Mouse (Mus musculus) hindbrain, embryonic 15.5 days (tissue): ENCODE data around the gene Pspc1. TPM values are rescaled to one million over a fixed set of nuclear protein-coding genes. Genes with fewer than 3 reads are reported as not detected.
A peak's percentile ranks its signal among the peaks of the same experiment; 100 is the strongest.
"Not testable (repeated sequence)": the region's sequence is repeated elsewhere in the genome, so short reads cannot be mapped to it uniquely, and the experiment has no call there.

Experiments
- ATAC-seq: fragments of 200-750 bp; cut with Nextera tagmentation; 2 replicates; pipeline ENCODE4 v1.8.0; 2017; ENCODE audit warnings: low read depth, moderate number of reproducible peaks, moderate TSS enrichment; ENCODE audit not compliant: low FRiP score
- H3K27ac ChIP-seq: fragments of 300-500 bp; sonication (generic); replicated peaks from 2 replicates; pipeline ENCODE4 v1.5.1; 2015; ENCODE audit warnings: mild to moderate bottlenecking, inconsistent platforms
- H3K27me3 ChIP-seq: fragments of 300-500 bp; sonication (generic); 2 replicates; pipeline ENCODE4 v1.6.1; 2015; ENCODE audit warnings: control low read depth, inconsistent platforms
- H3K36me3 ChIP-seq: fragments of 300-500 bp; sonication (generic); 2 replicates; pipeline ENCODE4 v1.6.1; 2015; ENCODE audit warnings: control low read depth, inconsistent platforms
- H3K4me1 ChIP-seq: fragments of 300-500 bp; sonication (generic); replicated peaks from 2 replicates; pipeline ENCODE4 v1.6.1; 2015; ENCODE audit warnings: control low read depth, inconsistent platforms
- H3K4me2 ChIP-seq: fragments of 300-500 bp; sonication (generic); 2 replicates; pipeline ENCODE4 v1.6.1; 2015; ENCODE audit warnings: moderate library complexity, mild to moderate bottlenecking, inconsistent platforms
- H3K4me3 ChIP-seq: fragments of 300-500 bp; sonication (generic); 2 replicates; pipeline ENCODE4 v1.5.1; 2015; ENCODE audit warnings: mild to moderate bottlenecking, inconsistent platforms
- H3K9ac ChIP-seq: fragments of 300-500 bp; sonication (generic); 2 replicates; pipeline ENCODE4 v1.6.1; 2015; ENCODE audit warnings: inconsistent platforms
- H3K9me3 ChIP-seq: fragments of 300-500 bp; sonication (generic); 2 replicates; pipeline ENCODE4 v1.6.1; 2016; ENCODE audit warnings: control low read depth, inconsistent platforms
- WGBS: fragments of 180-500 bp; shearing (Covaris S2); methylation state at CpG from one replicate; pipeline ENCODE4 v1.1.7; 2015; 5-methylcytosine and 5-hydroxymethylcytosine counted together
- polyA plus RNA-seq: library from polyadenylated mRNA; unstranded; fragments of >200 nt; fragmentation: Nextera tagmentation; extraction: Ambion mirVana; gene quantifications from 2 replicates; pipeline ENCODE4 v1.2.1, GENCODE M21; 2015

Pspc1 gene
- polyA plus RNA-seq, 1 experiment from 2014 or later: 35.3 TPM

DNA sequence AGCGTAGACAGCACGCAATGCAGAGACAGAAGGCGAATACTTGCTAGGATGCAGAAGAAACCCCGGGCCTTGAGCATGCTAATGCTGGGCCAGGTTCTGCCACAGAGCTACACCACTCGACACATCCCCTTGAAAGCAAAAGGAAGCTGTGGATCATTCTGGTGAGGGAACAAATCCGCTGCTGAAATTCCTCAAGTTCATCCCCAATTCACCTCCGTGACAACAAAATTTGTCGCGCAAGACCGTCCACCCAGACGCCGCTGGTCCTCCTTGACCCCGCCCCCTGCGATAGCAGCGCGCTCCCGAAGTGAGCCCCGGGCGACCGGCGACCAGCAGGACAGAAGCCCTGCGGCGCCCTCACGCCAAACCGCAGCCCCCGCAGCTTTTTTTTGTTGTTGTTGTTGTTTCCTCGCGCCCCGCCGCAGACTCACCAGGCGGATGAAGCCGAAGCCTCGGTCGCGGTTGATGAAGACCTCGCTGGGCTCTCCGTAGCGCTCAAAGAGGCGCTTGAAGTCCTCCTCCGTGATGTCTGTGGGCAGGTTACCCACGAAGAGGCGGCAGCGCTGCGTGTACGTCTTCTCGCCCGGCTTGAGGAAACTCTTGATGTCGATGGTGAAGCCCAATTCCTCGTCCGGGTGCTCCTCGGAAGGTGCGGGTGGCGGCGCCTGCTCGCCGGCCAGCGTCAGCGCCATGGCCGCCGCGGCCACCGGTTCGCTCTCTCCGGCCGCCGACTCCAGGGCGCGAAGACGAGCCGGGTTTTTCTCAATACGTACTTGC, 568 bp downstream of the Pspc1 start:
- no peaks in the 10 kb centered on the region for H3K27me3 ChIP-seq
- ATAC-seq: peak; percentile 9
- under 1% methylated on average over 71 of the region's 71 CpGs for WGBS
- peak overlapping the region; percentile 64 for H3K4me2 ChIP-seq
- peak overlapping the region; percentile 96 for H3K27ac ChIP-seq
- H3K9ac ChIP-seq: peak overlapping the region; percentile 87
- no peaks in the 10 kb centered on the region for H3K36me3 ChIP-seq
- H3K4me3 ChIP-seq: peak overlapping the region; percentile 77
- H3K9me3 ChIP-seq: no peaks in the 10 kb centered on the region
- peaks cover 39% of the 10 kb centered on the region for H3K4me1 ChIP-seq

GRCm38 (mm10) chr14:56776571-56777238, 1.4 kb downstream of the Pspc1 start:
- WGBS: 23% methylated on average over 11 of the region's 11 CpGs
- Histone ChIP-seq H3K27me3 (no peaks in the 10 kb centered on the region), H3K4me1 (peaks cover 39% of the 10 kb centered on the region), H3K9ac (peak overlapping the region; percentile 87), H3K36me3 (peaks cover 6% of the 10 kb centered on the region), H3K27ac (peak overlapping the region; percentile 96), H3K4me3 (peak overlapping the region; percentile 77), H3K4me2 (peak overlapping the region; percentile 64), H3K9me3 (no peaks in the 10 kb centered on the region)
- no peak for ATAC-seq

GRCm38 (mm10) chr14:56775416-56775815, 2.7 kb downstream of the Pspc1 start:
- H3K4me2 ChIP-seq: peak overlapping the region; percentile 64
- H3K36me3 ChIP-seq: peaks cover 16% of the 10 kb centered on the region
- H3K4me3 ChIP-seq: peak overlapping the region; percentile 24
- no peak for ATAC-seq
- no peak overlapping the region for H3K9ac ChIP-seq
- no peak overlapping the region for H3K27ac ChIP-seq
- WGBS: 78% methylated on average over 4 of the region's 4 CpGs
- H3K9me3 ChIP-seq: no peaks in the 10 kb centered on the region
- peaks cover 39% of the 10 kb centered on the region for H3K4me1 ChIP-seq
- H3K27me3 ChIP-seq: no peaks in the 10 kb centered on the region

- H3K27ac ChIP-seq, ATAC-seq, H3K4me2 ChIP-seq, H3K9me3 ChIP-seq, H3K4me3 ChIP-seq, H3K4me1 ChIP-seq, H3K9ac ChIP-seq, H3K27me3 ChIP-seq: not testable (repeated sequence)
- 88% methylated on average over 2 of the region's 2 CpGs for WGBS
- H3K36me3 ChIP-seq: peaks cover 17% of the 10 kb centered on the region
Observed at GRCm38 (mm10) chr14:56766438-56766837, 11.7 kb downstream of the Pspc1 start.

GRCm38 (mm10) chr14:56765117-56765516, 13.0 kb downstream of the Pspc1 start:
- not testable (repeated sequence) for H3K4me2 ChIP-seq, H3K9ac ChIP-seq, H3K4me1 ChIP-seq, H3K4me3 ChIP-seq, H3K9me3 ChIP-seq, H3K27ac ChIP-seq, H3K27me3 ChIP-seq
- peak; percentile 66; the same call in 1 of the 2 replicates for ATAC-seq
- H3K36me3 ChIP-seq: peaks cover 20% of the 10 kb centered on the region
- 91% methylated on average over 3 of the region's 3 CpGs for WGBS

GRCm38 (mm10) chr14:56751282-56751681, 26.8 kb downstream of the Pspc1 start:
- no peaks in the 10 kb centered on the region for H3K4me1 ChIP-seq
- no peak overlapping the region for H3K27ac ChIP-seq
- 81% methylated on average over 4 of the region's 4 CpGs for WGBS
- H3K27me3 ChIP-seq: no peaks in the 10 kb centered on the region
- ATAC-seq: no peak
- no peaks in the 10 kb centered on the region for H3K9me3 ChIP-seq
- H3K9ac ChIP-seq: no peak overlapping the region
- H3K4me3 ChIP-seq: no peak overlapping the region
- peaks cover 38% of the 10 kb centered on the region for H3K36me3 ChIP-seq
- no peak overlapping the region for H3K4me2 ChIP-seq

GRCm38 (mm10) chr14:56740175-56740574, 37.9 kb downstream of the Pspc1 start:
- Histone ChIP-seq H3K27me3 (no peaks in the 10 kb centered on the region), H3K27ac (no peak overlapping the region), H3K9me3 (no peaks in the 10 kb centered on the region), H3K4me2 (no peak overlapping the region), H3K36me3 (peaks cover 12% of the 10 kb centered on the region), H3K4me1 (no peaks in the 10 kb centered on the region), H3K9ac (no peak overlapping the region), H3K4me3 (no peak overlapping the region)
- no peak for ATAC-seq
- 96% methylated on average over 1 of the region's 1 CpGs for WGBS

- Histone ChIP-seq H3K4me2 (no peak overlapping the region), H3K4me1 (no peaks in the 10 kb centered on the region), H3K9ac (no peak overlapping the region), H3K4me3 (no peak overlapping the region), H3K9me3 (no peaks in the 10 kb centered on the region), H3K27me3 (no peaks in the 10 kb centered on the region), H3K27ac (no peak overlapping the region), H3K36me3 (peaks cover 7% of the 10 kb centered on the region; the same call in 1 of the 2 replicates)
- 91% methylated on average over 1 of the region's 1 CpGs for WGBS
- ATAC-seq: no peak
Observed at GRCm38 (mm10) chr14:56726493-56726892, 51.6 kb downstream of the Pspc1 start.

GRCm38 (mm10) chr14:56705687-56706086, 72.4 kb downstream of the Pspc1 start:
- 72% methylated on average over 4 of the region's 4 CpGs for WGBS

GRCm38 (mm10) chr14:56702644-56703043, 75.5 kb downstream of the Pspc1 start:
- H3K4me2 ChIP-seq: no peak overlapping the region
- no peaks in the 10 kb centered on the region for H3K9me3 ChIP-seq
- ATAC-seq: no peak
- no peaks in the 10 kb centered on the region for H3K4me1 ChIP-seq
- no peak overlapping the region for H3K4me3 ChIP-seq
- WGBS: 98% methylated on average over 4 of the region's 4 CpGs
- no peaks in the 10 kb centered on the region for H3K27me3 ChIP-seq
- H3K9ac ChIP-seq: no peak overlapping the region
- H3K36me3 ChIP-seq: peaks cover 22% of the 10 kb centered on the region
- H3K27ac ChIP-seq: no peak overlapping the region

More at GRCm38 (mm10) chr14:56705687-56706086, 72.4 kb downstream of the Pspc1 start:
- H3K9me3 ChIP-seq: no peaks in the 10 kb centered on the region
- peaks cover 2% of the 10 kb centered on the region; the same call in 1 of the 2 replicates for H3K36me3 ChIP-seq
- H3K4me2 ChIP-seq: no peak overlapping the region
- H3K4me3 ChIP-seq: no peak overlapping the region
- no peak overlapping the region for H3K9ac ChIP-seq
- ATAC-seq: no peak; the same call in 1 of the 2 replicates
- no peaks in the 10 kb centered on the region for H3K4me1 ChIP-seq
- H3K27me3 ChIP-seq: no peaks in the 10 kb centered on the region
- no peak overlapping the region for H3K27ac ChIP-seq

- Histone ChIP-seq H3K27me3 (no peaks in the 10 kb centered on the region), H3K4me1 (no peaks in the 10 kb centered on the region), H3K36me3 (peaks cover 68% of the 10 kb centered on the region), H3K9me3 (no peaks in the 10 kb centered on the region), H3K4me2 (no peak overlapping the region), H3K27ac (no peak overlapping the region), H3K9ac (no peak overlapping the region), H3K4me3 (no peak overlapping the region)
- 94% methylated on average over 5 of the region's 5 CpGs for WGBS
- ATAC-seq: no peak
Observed at GRCm38 (mm10) chr14:56697836-56698235, 80.3 kb downstream of the Pspc1 start.

- Histone ChIP-seq H3K36me3 (peaks cover 86% of the 10 kb centered on the region), H3K9me3 (no peaks in the 10 kb centered on the region), H3K27ac (no peak overlapping the region), H3K4me2 (no peak overlapping the region), H3K27me3 (no peaks in the 10 kb centered on the region), H3K9ac (no peak overlapping the region), H3K4me1 (no peaks in the 10 kb centered on the region), H3K4me3 (no peak overlapping the region)
- ATAC-seq: no peak
- WGBS: 88% methylated on average over 3 of the region's 3 CpGs
Observed at GRCm38 (mm10) chr14:56695495-56695894, 82.6 kb downstream of the Pspc1 start.
